Mouse (Mus musculus): ENCODE data around the gene Txn2. TPM values are rescaled to one million over a fixed set of nuclear protein-coding genes. Genes with fewer than 3 reads are reported as not detected.
A peak's percentile ranks its signal among the peaks of the same experiment; 100 is the strongest.

Txn2 gene
- total RNA-seq (2014; rRNA removed) = 39.6 and 39.9 TPM in 2 replicates
- polyA plus RNA-seq (2015; fragmentation: Nextera tagmentation; extraction: Ambion mirVana) = 182 and 194 TPM in 2 replicates

DNA sequence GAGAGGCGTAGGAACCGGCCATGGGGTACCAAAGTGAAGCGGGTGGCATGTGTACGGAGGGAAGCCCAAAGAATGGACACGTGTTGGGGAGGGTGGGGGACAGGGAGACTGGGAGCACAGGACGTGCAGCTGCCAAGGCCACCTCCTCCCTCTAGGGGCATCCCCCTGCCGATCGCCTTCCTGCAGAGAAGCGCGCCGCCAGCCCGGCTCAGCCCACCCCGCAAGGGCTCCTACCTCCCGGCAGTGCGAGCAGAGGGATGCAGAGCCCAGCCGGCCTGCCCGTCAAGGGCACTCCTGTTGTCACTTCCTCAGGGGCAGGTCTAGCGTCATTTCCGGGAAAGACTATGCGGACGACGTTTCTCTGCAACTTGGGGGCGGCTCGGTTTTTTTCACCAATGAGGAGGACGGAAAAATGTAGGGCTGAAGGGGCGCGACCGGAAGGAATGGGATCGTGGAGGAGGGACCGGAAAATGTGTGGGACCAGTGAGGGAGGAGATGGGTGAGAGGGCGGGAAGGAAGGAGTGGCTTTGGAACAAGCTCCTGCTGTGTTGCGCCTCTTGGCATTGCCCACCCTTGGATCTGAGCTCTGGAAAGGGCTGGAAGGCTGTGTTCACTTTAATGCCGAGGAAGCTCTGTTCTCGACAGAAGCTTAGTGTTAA lies at the start of gene Txn2:
TSS of gene Txn2 (minus strand) at position 334 of the 659 bp plus-strand sequence.
- Histone ChIP-seq H3K36me3 (ENCODE audit: insufficient read depth, low read length) (peaks cover 24% of the 10 kb centered on the region), H3K9ac (replicated peaks; ENCODE audit: low read length, poor library complexity, severe bottlenecking) (peak within 1 kb of the TSS; percentile 75), H3K27me3 (ENCODE audit: insufficient read depth, low read length) (no peaks in the 10 kb centered on the region), H3K27ac (ENCODE audit: low read depth, low read length) (peak within 1 kb of the TSS; percentile 96), H3K9me3 (ENCODE audit: low read length) (no peaks in the 10 kb centered on the region), H3K4me1 (ENCODE audit: insufficient read depth, low read length) (peaks cover 14% of the 10 kb centered on the region), H3K4me2 (ENCODE audit: low read depth, low read length, poor library complexity, severe bottlenecking) (peak within 1 kb of the TSS; percentile 81), H3K4me3 (ENCODE audit: low read depth, low read length) (peak within 1 kb of the TSS; percentile 53)
- DNase-seq (ENCODE audit: low spot score) = peak; percentile 99
- peak; percentile 94 for ATAC-seq (ENCODE audit: low FRiP score)
- under 1% methylated on average over 34 of the region's 34 CpGs for WGBS
- TF ChIP-seq CTCF (IDR thresholded peaks at IDR 0.05) = peak; percentile 53

GRCm38 (mm10) chr15:77977663-77978062 lies 48.9 kb upstream of the Txn2 start:
- Histone ChIP-seq H3K4me3 (ENCODE audit: low read depth, low read length) (no peak overlapping the region), H3K9me3 (ENCODE audit: low read length) (no peaks in the 10 kb centered on the region), H3K4me2 (ENCODE audit: low read depth, low read length, poor library complexity, severe bottlenecking) (no peak overlapping the region), H3K27ac (ENCODE audit: low read depth, low read length) (no peak overlapping the region), H3K4me1 (ENCODE audit: insufficient read depth, low read length) (no peaks in the 10 kb centered on the region), H3K9ac (replicated peaks; ENCODE audit: low read length, poor library complexity, severe bottlenecking) (no peak overlapping the region), H3K27me3 (ENCODE audit: insufficient read depth, low read length) (0 out of 2 replicates have a peak, but pooled peaks cover 3% of the 10 kb centered on the region), H3K36me3 (ENCODE audit: insufficient read depth, low read length) (no peaks in the 10 kb centered on the region)
- WGBS = 66% methylated on average over 3 of the region's 3 CpGs
- ATAC-seq (ENCODE audit: low FRiP score) = no peak
- DNase-seq (ENCODE audit: low spot score) = no peak
- no peak for TF ChIP-seq CTCF (IDR thresholded peaks at IDR 0.05)

- WGBS = 71% methylated on average over 6 of the region's 6 CpGs
- no peak overlapping the region for H3K4me2 ChIP-seq (ENCODE audit: low read depth, low read length, poor library complexity, severe bottlenecking)
- no peaks in the 10 kb centered on the region for H3K9me3 ChIP-seq (ENCODE audit: low read length)
- no peak overlapping the region for H3K9ac ChIP-seq (replicated peaks; ENCODE audit: low read length, poor library complexity, severe bottlenecking)
- H3K27ac ChIP-seq (ENCODE audit: low read depth, low read length) = no peak overlapping the region
- no peaks in the 10 kb centered on the region for H3K4me1 ChIP-seq (ENCODE audit: insufficient read depth, low read length)
- H3K36me3 ChIP-seq (ENCODE audit: insufficient read depth, low read length) = no peaks in the 10 kb centered on the region
- H3K4me3 ChIP-seq (ENCODE audit: low read depth, low read length) = no peak overlapping the region
- H3K27me3 ChIP-seq (ENCODE audit: insufficient read depth, low read length) = 0 out of 2 replicates have a peak, but pooled peaks cover 3% of the 10 kb centered on the region
- TF ChIP-seq CTCF (IDR thresholded peaks at IDR 0.05) = no peak
- ATAC-seq (ENCODE audit: low FRiP score) (no peak), DNase-seq (ENCODE audit: low spot score) (no peak)
Measured at GRCm38 (mm10) chr15:77974165-77974841, 45.5 kb upstream of the Txn2 start.

DNA sequence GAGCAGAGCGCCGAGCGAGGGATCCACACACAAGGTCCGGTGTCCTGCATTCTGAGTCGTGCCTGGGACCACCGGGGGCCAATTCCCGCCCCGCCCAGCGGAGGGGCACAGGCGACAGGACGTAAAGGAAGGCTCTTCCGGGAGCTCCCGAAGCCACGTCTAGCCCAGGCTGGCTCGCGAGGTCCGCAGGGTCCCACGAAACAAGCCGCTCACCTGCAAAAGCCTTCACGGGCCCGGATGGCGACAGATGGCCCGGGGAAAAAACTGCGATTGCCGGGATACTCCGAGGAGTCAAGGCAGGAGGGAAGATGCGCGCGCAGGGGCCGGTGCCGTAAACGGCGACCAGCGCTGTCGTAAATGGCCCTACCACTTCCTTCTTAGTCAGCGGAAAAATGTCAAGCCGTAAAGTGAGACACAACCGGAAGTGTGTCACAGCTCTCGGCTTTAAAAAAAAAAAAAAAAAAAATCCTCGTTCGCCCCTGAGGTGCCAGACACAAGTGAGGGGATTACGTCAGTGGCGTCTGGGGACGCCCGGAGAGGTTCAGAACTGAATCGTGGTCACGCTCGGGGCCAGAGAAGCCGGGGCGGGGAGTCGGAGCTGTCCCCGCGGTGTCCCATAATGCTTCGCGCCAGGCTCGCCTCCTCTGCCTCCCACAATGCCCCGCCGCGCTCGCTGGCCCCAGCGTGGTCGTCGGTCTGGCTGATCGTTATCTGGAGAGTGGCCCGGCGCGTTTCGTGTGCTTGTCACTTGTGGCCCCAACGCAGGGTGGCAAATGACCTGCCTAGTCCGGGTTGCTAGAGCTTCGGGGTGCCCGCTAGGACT lies 41.9 kb upstream of the Txn2 start, which contains the start of gene Eif3d:
TSS of gene Eif3d (minus strand) at position 344 of the 823 bp plus-strand sequence.
- peak within 1 kb of the TSS; percentile 91 for H3K4me2 ChIP-seq (ENCODE audit: low read depth, low read length, poor library complexity, severe bottlenecking)
- ATAC-seq (ENCODE audit: low FRiP score) (peak; percentile 84), DNase-seq (ENCODE audit: low spot score) (peak; percentile 97)
- H3K9me3 ChIP-seq (ENCODE audit: low read length) = no peaks in the 10 kb centered on the region
- H3K9ac ChIP-seq (replicated peaks; ENCODE audit: low read length, poor library complexity, severe bottlenecking) = peak within 1 kb of the TSS; percentile 94
- H3K27ac ChIP-seq (ENCODE audit: low read depth, low read length) = peak within 1 kb of the TSS; percentile 94
- WGBS = under 1% methylated on average over 70 of the region's 72 CpGs
- no peaks in the 10 kb centered on the region for H3K4me1 ChIP-seq (ENCODE audit: insufficient read depth, low read length)
- peak within 1 kb of the TSS; percentile 80 for H3K4me3 ChIP-seq (ENCODE audit: low read depth, low read length)
- TF ChIP-seq CTCF (IDR thresholded peaks at IDR 0.05) = no peak
- 0 out of 2 replicates have a peak, but pooled peaks cover under 1% of the 10 kb centered on the region for H3K27me3 ChIP-seq (ENCODE audit: insufficient read depth, low read length)
- peaks cover 25% of the 10 kb centered on the region for H3K36me3 ChIP-seq (ENCODE audit: insufficient read depth, low read length)

DNA sequence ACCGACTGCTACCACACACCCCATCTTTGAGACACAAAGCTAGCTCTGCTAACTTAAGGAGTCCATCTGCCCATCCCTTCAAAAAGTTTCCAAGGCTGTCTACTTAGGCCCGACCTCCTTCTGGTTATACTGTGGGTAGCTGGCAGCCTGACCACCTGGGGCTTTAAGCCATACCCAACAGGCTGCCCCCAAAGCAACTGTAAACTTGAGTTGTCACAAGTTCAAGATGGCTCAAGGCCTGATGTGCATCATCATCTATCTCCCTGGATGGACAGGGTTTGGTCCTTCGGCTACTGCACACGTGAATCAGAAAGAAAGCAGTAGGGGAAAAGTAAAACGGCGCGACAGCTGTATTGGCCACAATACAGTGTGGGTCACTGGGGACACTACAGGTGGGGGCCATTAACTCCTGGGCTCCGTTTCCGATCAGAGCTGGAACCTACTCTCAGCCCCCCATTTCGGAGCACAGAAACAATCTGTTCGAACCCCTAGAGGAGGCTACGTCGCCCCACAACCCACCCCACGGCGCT lies 41.2 kb upstream of the Txn2 start:
- peak overlapping the region; percentile 80 for H3K4me3 ChIP-seq (ENCODE audit: low read depth, low read length)
- TF ChIP-seq CTCF (IDR thresholded peaks at IDR 0.05) = no peak
- no peaks in the 10 kb centered on the region for H3K27me3 ChIP-seq (ENCODE audit: insufficient read depth, low read length)
- peak overlapping the region; percentile 94 for H3K9ac ChIP-seq (replicated peaks; ENCODE audit: low read length, poor library complexity, severe bottlenecking)
- DNase-seq (ENCODE audit: low spot score) = no peak
- H3K9me3 ChIP-seq (ENCODE audit: low read length) = no peaks in the 10 kb centered on the region
- H3K4me2 ChIP-seq (ENCODE audit: low read depth, low read length, poor library complexity, severe bottlenecking) = peak overlapping the region; percentile 91
- WGBS = 4% methylated on average over 15 of the region's 15 CpGs
- ATAC-seq (ENCODE audit: low FRiP score) = no peak
- peaks cover 32% of the 10 kb centered on the region for H3K36me3 ChIP-seq (ENCODE audit: insufficient read depth, low read length)
- peak overlapping the region; percentile 94 for H3K27ac ChIP-seq (ENCODE audit: low read depth, low read length)
- H3K4me1 ChIP-seq (ENCODE audit: insufficient read depth, low read length) = no peaks in the 10 kb centered on the region
